Mouse (Mus musculus) CH12.LX (cell line): ENCODE data around the gene Rab4a. TPM values are rescaled to one million over a fixed set of nuclear protein-coding genes. Genes with fewer than 3 reads are reported as not detected.

Source experiments
- DNase-seq: peaks from one replicate; pipeline ENCODE4 v3.0.0-alpha.2; 2013; ENCODE audit errors: extremely low read depth
- H3K27ac ChIP-seq: 2 replicates; pipeline ENCODE4 v1.5.1; 2012; ENCODE audit warnings: low read depth, mild to moderate bottlenecking, control low read depth, moderate library complexity; ENCODE audit not compliant: insufficient read depth
- H3K27me3 ChIP-seq: replicated peaks from 2 replicates; pipeline ENCODE3; 2012; ENCODE audit warnings: inconsistent platforms
- H3K36me3 ChIP-seq, 2 experiments: replicated peaks in 1 of 2; 2 replicates each; pipeline versions ENCODE3 to v1.6.1; 2012; ENCODE audit warnings: inconsistent platforms in 1 of 2, low read length in 1 of 2, mild to moderate bottlenecking in 1 of 2, mixed read lengths in 1 of 2, moderate library complexity in 1 of 2; ENCODE audit not compliant: control insufficient read depth in 1 of 2, insufficient read depth in 1 of 2
- H3K4me1 ChIP-seq, 2 experiments: 2 replicates each; pipeline ENCODE4 v1.6.1; 2012; ENCODE audit warnings: inconsistent platforms in 1 of 2, moderate library complexity in 1 of 2; ENCODE audit not compliant: insufficient read depth in 2 of 2, control insufficient read depth in 1 of 2
- H3K4me2 ChIP-seq: 2 replicates; pipeline ENCODE4 v1.6.1; 2012; ENCODE audit warnings: low read depth, mild to moderate bottlenecking, control low read depth; ENCODE audit not compliant: poor library complexity, insufficient read depth, severe bottlenecking
- H3K4me3 ChIP-seq, 3 experiments: fragments of 150-350 bp in 1 of 3; sonication (generic) in 1 of 3; replicated peaks in 1 of 3; 2 replicates each; pipeline versions ENCODE3 to v1.5.1; 2011 to 2012; ENCODE audit warnings: low read depth in 2 of 3, low read length in 2 of 3, mild to moderate bottlenecking in 2 of 3, moderate library complexity in 2 of 3, control low read depth in 1 of 3, improper control_type of control experiment in 1 of 3, inconsistent platforms in 1 of 3, mixed read lengths in 1 of 3; ENCODE audit not compliant: poor library complexity in 1 of 3
- H3K79me2 ChIP-seq: replicated peaks from 2 replicates; pipeline ENCODE4 v1.6.1; 2012; ENCODE audit warnings: mild to moderate bottlenecking, moderate library complexity; ENCODE audit not compliant: control insufficient read depth, poor library complexity, insufficient read depth, severe bottlenecking; ENCODE audit errors: extremely low read depth
- H3K9ac ChIP-seq: 2 replicates; pipeline ENCODE4 v1.6.1; 2012; ENCODE audit warnings: low read depth, mild to moderate bottlenecking, control low read depth, moderate library complexity; ENCODE audit not compliant: insufficient read depth
- H3K9me3 ChIP-seq: replicated peaks from 2 replicates; pipeline ENCODE3; 2012; ENCODE audit warnings: low read length, inconsistent platforms, mixed read lengths
- E2F4 ChIP-seq: IDR thresholded peaks from 2 replicates; pipeline ENCODE4 v1.6.1; 2011; ENCODE audit warnings: low read depth, low read length, improper control_type of control experiment; ENCODE audit not compliant: insufficient replicate concordance
- ELF1 ChIP-seq: IDR thresholded peaks from 2 replicates; pipeline ENCODE4 v1.6.1; 2014; ENCODE audit warnings: low read depth, mild to moderate bottlenecking, inconsistent platforms, low read length, improper control_type of control experiment
- ETS1 ChIP-seq: conservative IDR thresholded peaks from 2 replicates; pipeline ENCODE4 v1.6.1; 2012; ENCODE audit warnings: low read depth, mild to moderate bottlenecking, inconsistent platforms, low read length, improper control_type of control experiment, moderate library complexity
- HCFC1 ChIP-seq: IDR thresholded peaks from 2 replicates; pipeline ENCODE4 v1.6.1; 2012; ENCODE audit warnings: low read depth, mild to moderate bottlenecking, inconsistent platforms, low read length, improper control_type of control experiment
- JUN ChIP-seq: IDR thresholded peaks from 2 replicates; pipeline ENCODE4 v1.6.1; 2011; ENCODE audit warnings: low read depth, mild to moderate bottlenecking, low read length, improper control_type of control experiment, moderate library complexity; ENCODE audit not compliant: insufficient read depth
- KAT2A ChIP-seq: IDR thresholded peaks from 2 replicates; pipeline ENCODE4 v1.6.1; 2012; ENCODE audit warnings: low read length, improper control_type of control experiment, inconsistent platforms; ENCODE audit not compliant: insufficient replicate concordance
- MAFK ChIP-seq: IDR thresholded peaks from 2 replicates; pipeline ENCODE4 v1.6.1; 2011; ENCODE audit warnings: low read length, improper control_type of control experiment; ENCODE audit not compliant: insufficient replicate concordance
- MAX ChIP-seq: IDR thresholded peaks from 2 replicates; pipeline ENCODE4 v1.6.1; 2011; ENCODE audit warnings: low read length, improper control_type of control experiment
- MEF2A ChIP-seq: IDR thresholded peaks from 2 replicates; pipeline ENCODE4 v1.6.1; 2014; ENCODE audit warnings: low read depth, mild to moderate bottlenecking, inconsistent platforms, low read length, improper control_type of control experiment, borderline replicate concordance
- MYC ChIP-seq: IDR thresholded peaks from 2 replicates; pipeline ENCODE4 v1.6.1; 2011; ENCODE audit warnings: low read depth, mild to moderate bottlenecking, improper control_type of control experiment, low read length
- PAX5 ChIP-seq: IDR thresholded peaks from 2 replicates; pipeline ENCODE4 v1.6.1; 2012; ENCODE audit warnings: low read length, inconsistent platforms, mixed read lengths
- RCOR1 ChIP-seq: conservative IDR thresholded peaks from 2 replicates; pipeline ENCODE4 v1.6.1; 2012; ENCODE audit warnings: low read depth, mild to moderate bottlenecking, inconsistent platforms, low read length, improper control_type of control experiment
- SIN3A ChIP-seq: IDR thresholded peaks from 2 replicates; pipeline ENCODE4 v1.6.1; 2012; ENCODE audit warnings: low read length, improper control_type of control experiment, inconsistent platforms
- SMC3 ChIP-seq: IDR thresholded peaks from 2 replicates; pipeline ENCODE4 v1.6.1; 2011; ENCODE audit warnings: low read depth, low read length, improper control_type of control experiment
- TBP ChIP-seq: conservative IDR thresholded peaks from 2 replicates; pipeline ENCODE4 v1.6.1; 2011; ENCODE audit warnings: low read depth, low read length, improper control_type of control experiment
- UBTF ChIP-seq: IDR thresholded peaks from 2 replicates; pipeline ENCODE4 v1.6.1; 2012; ENCODE audit warnings: low read depth, mild to moderate bottlenecking, inconsistent platforms, low read length, improper control_type of control experiment, moderate library complexity
- USF1 ChIP-seq: IDR thresholded peaks from 2 replicates; pipeline ENCODE4 v1.6.1; 2014; ENCODE audit warnings: low read depth, mild to moderate bottlenecking, inconsistent platforms, low read length, improper control_type of control experiment
- USF2 ChIP-seq: conservative IDR thresholded peaks from 2 replicates; pipeline ENCODE4 v1.6.1; 2011; ENCODE audit warnings: low read depth, low read length, improper control_type of control experiment
- ZKSCAN1 ChIP-seq: IDR thresholded peaks from 2 replicates; pipeline ENCODE4 v1.6.1; 2012; ENCODE audit warnings: low read depth, inconsistent platforms, low read length, improper control_type of control experiment, borderline replicate concordance
- ZMIZ1 ChIP-seq: IDR thresholded peaks from 2 replicates; pipeline ENCODE4 v1.6.1; 2012; ENCODE audit warnings: low read depth, mild to moderate bottlenecking, inconsistent platforms, low read length, improper control_type of control experiment
- ZNF384 ChIP-seq: IDR thresholded peaks from 2 replicates; pipeline ENCODE4 v1.6.1; 2012; ENCODE audit warnings: low read depth, low read length, improper control_type of control experiment, inconsistent platforms
- dilution Hi-C: fragments of 300-500 bp; cut with MboI; formaldehyde crosslinking; loops from 2 replicates; pipeline ENCODE4 v1.14.3; 2020; ENCODE audit warnings: low sequenced_read_pairs; ENCODE audit not compliant: extremely low pct_unique_long_range_greater_than_20kb, extremely low pct_ligation_motif_present
- in situ Hi-C: fragments of 300-500 bp; cut with MboI; formaldehyde crosslinking; loops from 3 replicates; pipeline ENCODE4 v1.14.3; 2019; ENCODE audit warnings: low sequenced_read_pairs, low pct_ligation_motif_present, low pct_unique_long_range_greater_than_20kb, mixed read lengths
- polyA plus RNA-seq: library from polyadenylated mRNA; unstranded; fragments of >175 nt; gene quantifications from 2 replicates; pipeline ENCODE4 v1.2.1, GENCODE M21; 2012; ENCODE audit warnings: low read depth; ENCODE audit not compliant: insufficient read length
- total RNA-seq, 2 experiments: library from RNA; depleted of rRNA; stranded (reverse); fragments of 300-350 nt in 1 of 2; fragments of >200 nt in 1 of 2; gene quantifications; 2 replicates each; pipeline ENCODE4 v1.2.3; 2012 to 2014

Rab4a gene
- total and polyA plus RNA-seq, 3 experiments: not detected

GRCm38 (mm10) chr8:123793900-123794299 is 11.9 kb upstream of the Rab4a start:
- Histone ChIP-seq H3K27me3 (no peaks in the 10 kb centered on the region), H3K27ac (no peak overlapping the region), H3K4me1 (peaks cover 5 to 22% of the 10 kb centered on the region in 2 experiments), H3K36me3 (peaks cover 0 to 9% of the 10 kb centered on the region in 2 experiments), H3K4me2 (no peak overlapping the region), H3K79me2 (no peaks in the 10 kb centered on the region), H3K4me3 (no peak overlapping the region), H3K9me3 (no peaks in the 10 kb centered on the region), H3K9ac (no peak overlapping the region)
- dilution Hi-C loops (no loop called here), in situ Hi-C loops (loop anchor here (10.0 kb wide), 1 partner anchor 561 kb away; no protein-coding TSS in a partner anchor)
- DNase-seq: no peak
- TF ChIP-seq MAX (no peak), TBP (no peak), ZMIZ1 (no peak), ELF1 (no peak), PAX5 (no peak), MEF2A (no peak), SMC3 (no peak), MAFK (no peak), USF2 (no peak)

DNA sequence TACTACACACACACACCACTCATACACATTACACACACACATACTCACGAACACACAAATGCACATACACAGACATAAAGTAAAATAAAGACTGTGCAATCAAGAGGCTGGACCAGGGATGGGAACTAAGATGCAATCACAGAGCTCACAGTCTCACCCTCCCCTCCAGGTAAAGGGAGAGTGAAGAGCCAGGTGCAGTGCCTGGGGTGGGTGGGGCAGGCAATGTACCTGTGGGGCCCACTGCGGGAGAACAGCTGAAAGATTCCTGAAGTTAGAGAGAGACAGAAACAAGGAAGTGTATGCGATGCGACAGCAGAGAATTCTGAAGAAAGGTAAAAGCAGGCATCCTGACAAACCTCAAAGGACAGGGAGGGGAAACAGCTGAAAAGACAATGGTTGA is 11.0 kb upstream of the Rab4a start:
- dilution Hi-C loops: no loop called here

DNA sequence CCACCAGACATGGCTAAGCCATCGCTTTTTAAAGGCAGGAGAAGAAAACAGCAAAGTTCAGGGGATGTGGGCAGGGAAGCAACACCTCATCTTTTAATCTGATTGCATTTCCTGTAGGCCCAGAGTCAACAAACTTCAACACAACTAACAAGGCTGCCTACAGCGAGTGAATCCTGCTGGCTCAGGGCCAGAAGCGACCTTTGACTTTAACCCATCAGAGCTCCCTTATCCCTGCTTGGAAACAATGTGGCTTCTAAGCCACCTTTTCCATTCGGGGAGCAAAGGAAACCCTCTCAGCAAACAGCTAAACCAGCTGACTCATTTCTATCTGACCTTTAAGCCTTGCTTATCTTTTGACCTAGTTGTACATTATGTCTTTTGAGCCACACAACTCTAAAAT is 9.0 kb upstream of the Rab4a start:
- in situ Hi-C loops (loop anchor here (10.0 kb wide), 1 partner anchor 558 kb away; no protein-coding TSS in a partner anchor), dilution Hi-C loops (no loop called here)
- no peak overlapping the region for H3K27ac ChIP-seq
- no peak overlapping the region for H3K9ac ChIP-seq
- peaks cover 2 to 19% of the 10 kb centered on the region in 2 experiments; a peak in 3 of 4 replicates for H3K4me1 ChIP-seq
- H3K36me3 ChIP-seq: no peaks in the 10 kb centered on the region
- peaks cover 7% of the 10 kb centered on the region for H3K9me3 ChIP-seq
- no peak overlapping the region for H3K4me2 ChIP-seq
- no peak overlapping the region for H3K4me3 ChIP-seq
- no peaks in the 10 kb centered on the region for H3K27me3 ChIP-seq
- DNase-seq: no peak
- no peak for TF ChIP-seq HCFC1
- TF ChIP-seq USF2: no peak
- TF ChIP-seq MAFK: no peak
- TF ChIP-seq USF1: no peak
- TF ChIP-seq ZNF384: no peak
- no peak for TF ChIP-seq JUN
- TF ChIP-seq KAT2A: no peak
- no peak for TF ChIP-seq MYC
- no peak for TF ChIP-seq PAX5
- no peak for TF ChIP-seq RCOR1
- TF ChIP-seq SIN3A: no peak
- no peak for TF ChIP-seq ETS1
- no peak for TF ChIP-seq ZKSCAN1
- no peak for TF ChIP-seq UBTF
- H3K79me2 ChIP-seq: no peaks in the 10 kb centered on the region

More for the DNA sequence above, 11.0 kb upstream of the Rab4a start:
- Histone ChIP-seq H3K4me3 (no peak overlapping the region), H3K4me1 (peaks cover 2 to 23% of the 10 kb centered on the region in 2 experiments), H3K4me2 (no peak overlapping the region), H3K79me2 (no peaks in the 10 kb centered on the region), H3K27ac (no peak overlapping the region), H3K36me3 (peaks cover 0 to 9% of the 10 kb centered on the region in 2 experiments), H3K9me3 (no peaks in the 10 kb centered on the region), H3K27me3 (no peaks in the 10 kb centered on the region), H3K9ac (no peak overlapping the region)
- DNase-seq: no peak
- TF ChIP-seq ZKSCAN1: no peak
- TF ChIP-seq E2F4: no peak
- no peak for TF ChIP-seq KAT2A
- in situ Hi-C loops: loop anchor here (10.0 kb wide), 1 partner anchor 560 kb away; no protein-coding TSS in a partner anchor
